Mouse (Mus musculus): ENCODE results near the gene Cfdp1. TPM values are rescaled to one million over a fixed set of nuclear protein-coding genes. Genes with fewer than 3 reads are reported as not detected.
A peak's percentile ranks its signal among the peaks of the same experiment; 100 is the strongest.
"Not testable (repeated sequence)": the region's sequence is repeated elsewhere in the genome, so short reads cannot be mapped to it uniquely, and the experiment has no call there.

The Cfdp1 gene
- polyA plus RNA-seq, 1 experiment from 2014 or later: 187 TPM

- Histone ChIP-seq H3K4me2 (replicated peaks) (no peak overlapping the region), H3K9me3 (no peaks in the 10 kb centered on the region), H3K4me3 (replicated peaks) (no peak overlapping the region), H3K27ac (no peak overlapping the region), H3K4me1 (replicated peaks) (no peaks in the 10 kb centered on the region), H3K9ac (no peak overlapping the region), H3K27me3 (replicated peaks) (no peaks in the 10 kb centered on the region), H3K36me3 (no peaks in the 10 kb centered on the region)
- no peak for ATAC-seq
- 72% methylated on average over 9 of the region's 9 CpGs for WGBS
Measured at GRCm38 (mm10) chr8:111877711-111878110, 23.6 kb upstream of the Cfdp1 start.

- WGBS: under 1% methylated on average over 53 of the region's 53 CpGs
- Histone ChIP-seq H3K9ac (peak within 1 kb of the TSS; percentile 82), H3K9me3 (no peaks in the 10 kb centered on the region)
Measured at GRCm38 (mm10) chr8:111876355-111876948, 22.4 kb upstream of the Cfdp1 start, which contains the start of gene Tmem170. TSS of gene Tmem170 (minus strand) at chr8:111876750.

GRCm38 (mm10) chr8:111875758-111876157, 21.7 kb upstream of the Cfdp1 start:
- no peaks in the 10 kb centered on the region for H3K4me1 ChIP-seq (replicated peaks)
- ATAC-seq: peak; percentile 27
- WGBS: 14% methylated on average over 9 of the region's 9 CpGs
- H3K9ac ChIP-seq: peak overlapping the region; percentile 82
- H3K36me3 ChIP-seq: no peaks in the 10 kb centered on the region
- H3K27ac ChIP-seq: peak overlapping the region; percentile 81
- H3K9me3 ChIP-seq: no peaks in the 10 kb centered on the region
- no peaks in the 10 kb centered on the region for H3K27me3 ChIP-seq (replicated peaks)
- H3K4me3 ChIP-seq (replicated peaks): peak overlapping the region; percentile 83
- H3K4me2 ChIP-seq (replicated peaks): peak overlapping the region; percentile 78

More at GRCm38 (mm10) chr8:111876355-111876948, 22.4 kb upstream of the Cfdp1 start, which contains the start of gene Tmem170:
- H3K27me3 ChIP-seq (replicated peaks): no peaks in the 10 kb centered on the region
- peak; percentile 99 for ATAC-seq
- H3K4me3 ChIP-seq (replicated peaks): peak within 1 kb of the TSS; percentile 83
- H3K4me2 ChIP-seq (replicated peaks): peak within 1 kb of the TSS; percentile 78
- H3K27ac ChIP-seq: peak within 1 kb of the TSS; percentile 81
- no peaks in the 10 kb centered on the region for H3K4me1 ChIP-seq (replicated peaks)
- no peaks in the 10 kb centered on the region for H3K36me3 ChIP-seq

DNA sequence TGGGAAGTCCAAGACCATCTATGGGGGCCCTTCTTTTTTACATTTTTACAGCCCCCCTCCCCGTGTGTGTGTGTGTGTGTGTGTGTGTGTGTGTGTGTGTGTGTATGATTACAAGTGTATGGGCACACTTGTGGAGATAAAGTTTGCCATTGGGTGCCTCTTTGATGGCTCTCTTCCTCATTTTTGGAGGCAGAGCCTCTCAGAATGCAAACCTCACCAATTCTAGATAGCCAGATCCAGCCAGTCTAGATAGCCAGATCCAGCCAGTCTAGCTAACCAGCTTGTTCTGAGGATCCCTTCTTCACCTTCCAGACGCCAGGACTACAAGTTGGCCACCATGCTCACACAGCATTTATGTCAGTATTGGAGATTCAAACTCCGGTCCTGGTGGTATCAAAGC, 17.2 kb upstream of the Cfdp1 start:
- no peak overlapping the region for H3K27ac ChIP-seq
- no peaks in the 10 kb centered on the region for H3K9me3 ChIP-seq
- no peak overlapping the region for H3K4me3 ChIP-seq (replicated peaks)
- H3K4me2 ChIP-seq (replicated peaks): no peak overlapping the region
- no peaks in the 10 kb centered on the region for H3K4me1 ChIP-seq (replicated peaks)
- H3K36me3 ChIP-seq: no peaks in the 10 kb centered on the region
- H3K27me3 ChIP-seq (replicated peaks): no peaks in the 10 kb centered on the region
- no peak overlapping the region for H3K9ac ChIP-seq
- ATAC-seq: no peak
- WGBS: 89% methylated on average over 3 of the region's 3 CpGs

- no peak for ATAC-seq
- H3K27me3 ChIP-seq (replicated peaks): no peaks in the 10 kb centered on the region
- H3K4me1 ChIP-seq (replicated peaks): no peaks in the 10 kb centered on the region
- H3K36me3 ChIP-seq: no peaks in the 10 kb centered on the region
- no peaks in the 10 kb centered on the region for H3K9me3 ChIP-seq
- H3K4me2 ChIP-seq (replicated peaks): no peak overlapping the region
- no peak overlapping the region for H3K4me3 ChIP-seq (replicated peaks)
- WGBS: 89% methylated on average over 3 of the region's 3 CpGs
- no peak overlapping the region for H3K27ac ChIP-seq
- H3K9ac ChIP-seq: no peak overlapping the region
Measured at GRCm38 (mm10) chr8:111870379-111870778, 16.3 kb upstream of the Cfdp1 start.

DNA sequence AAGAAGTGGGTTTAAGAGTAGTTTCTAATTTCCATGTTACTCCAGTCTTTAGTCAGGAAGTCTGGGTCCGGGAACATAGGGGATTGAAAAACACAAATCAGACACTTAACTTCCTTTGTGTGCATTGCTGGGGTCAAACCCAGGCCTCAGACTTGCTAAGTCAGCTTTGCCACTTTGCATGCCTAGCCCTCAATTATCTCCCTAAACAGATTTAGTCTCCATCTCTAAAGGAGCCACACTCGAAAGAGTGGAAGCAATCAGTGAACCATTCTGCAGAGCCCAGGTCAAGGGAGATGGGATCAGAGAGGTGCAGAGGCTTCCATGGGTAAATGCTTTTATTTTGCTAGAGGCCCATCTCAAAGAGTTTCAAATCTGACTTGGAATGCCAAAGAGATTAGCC, 14.6 kb upstream of the Cfdp1 start:
- Histone ChIP-seq H3K27ac (no peak overlapping the region), H3K4me3 (replicated peaks) (no peak overlapping the region), H3K9me3 (no peaks in the 10 kb centered on the region), H3K4me2 (replicated peaks) (no peak overlapping the region), H3K27me3 (replicated peaks) (no peaks in the 10 kb centered on the region), H3K4me1 (replicated peaks) (no peaks in the 10 kb centered on the region), H3K36me3 (no peaks in the 10 kb centered on the region), H3K9ac (no peak overlapping the region)
- 55% methylated on average over 2 of the region's 2 CpGs for WGBS
- ATAC-seq: no peak

DNA sequence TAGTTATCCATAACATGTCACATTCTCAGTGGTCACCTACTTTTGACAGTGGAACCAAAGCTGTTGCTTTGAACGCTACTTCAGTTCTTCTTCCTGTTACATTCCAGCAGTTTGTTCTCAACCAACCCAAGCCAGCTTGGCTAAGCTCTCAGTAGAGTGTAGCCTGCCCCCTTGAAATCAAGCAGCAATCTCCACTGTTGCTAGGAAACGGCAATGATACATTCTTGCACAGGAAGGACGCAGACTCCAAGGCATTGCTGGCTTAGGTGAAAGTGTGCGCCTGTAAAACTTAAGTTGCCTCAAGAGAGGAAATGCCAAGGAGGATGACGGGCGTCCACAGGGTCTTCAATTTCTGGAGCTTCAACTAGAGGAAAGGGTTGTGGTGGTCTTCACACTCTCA, 11.8 kb upstream of the Cfdp1 start:
- Histone ChIP-seq H3K27ac (no peak overlapping the region), H3K4me2 (replicated peaks) (no peak overlapping the region), H3K9me3 (no peaks in the 10 kb centered on the region), H3K9ac (no peak overlapping the region), H3K4me3 (replicated peaks) (no peak overlapping the region), H3K27me3 (replicated peaks) (no peaks in the 10 kb centered on the region), H3K36me3 (no peaks in the 10 kb centered on the region), H3K4me1 (replicated peaks) (no peaks in the 10 kb centered on the region)
- no peak for ATAC-seq
- WGBS: 78% methylated on average over 6 of the region's 6 CpGs

DNA sequence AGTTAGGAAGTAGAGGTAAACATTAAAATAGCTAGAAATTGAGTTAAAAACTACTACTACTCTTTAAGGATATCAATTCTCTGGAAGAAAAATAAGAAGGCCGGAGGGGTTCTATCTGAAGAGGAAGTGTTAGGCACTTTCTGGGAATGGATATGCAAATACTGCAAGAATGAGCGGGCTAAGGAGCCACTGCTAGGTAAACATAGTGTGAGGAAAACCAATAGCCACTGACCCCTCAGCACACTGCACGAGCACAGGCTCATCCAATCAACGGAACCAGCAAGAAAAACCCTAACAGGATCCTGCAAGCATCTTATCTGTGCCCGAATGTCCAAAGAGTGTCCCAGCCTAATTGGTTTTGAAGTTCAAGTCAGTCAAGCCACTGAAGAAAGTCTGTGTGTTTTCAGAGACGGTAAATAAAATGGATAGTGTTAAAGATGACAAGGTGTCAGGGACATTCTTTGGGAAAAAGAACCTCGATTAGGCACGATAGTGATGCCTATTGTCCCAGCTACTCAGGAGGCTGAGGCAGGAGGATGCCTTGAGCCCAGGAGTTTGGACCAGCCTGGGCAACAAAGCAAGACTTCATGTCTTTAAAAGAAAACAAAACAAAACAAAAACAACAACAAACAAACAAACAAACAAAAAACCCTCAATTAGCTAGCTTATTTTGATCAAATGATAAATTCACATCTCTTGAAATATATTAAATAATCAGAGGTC, 11.2 kb upstream of the Cfdp1 start:
- Histone ChIP-seq H3K4me3 (replicated peaks) (no peak overlapping the region), H3K36me3 (no peaks in the 10 kb centered on the region), H3K9me3 (no peaks in the 10 kb centered on the region), H3K27ac (no peak overlapping the region), H3K4me2 (replicated peaks) (no peak overlapping the region), H3K9ac (no peak overlapping the region), H3K4me1 (replicated peaks) (no peaks in the 10 kb centered on the region), H3K27me3 (replicated peaks) (no peaks in the 10 kb centered on the region)
- WGBS: 73% methylated on average over 8 of the region's 8 CpGs
- peak; percentile 85 for ATAC-seq

DNA sequence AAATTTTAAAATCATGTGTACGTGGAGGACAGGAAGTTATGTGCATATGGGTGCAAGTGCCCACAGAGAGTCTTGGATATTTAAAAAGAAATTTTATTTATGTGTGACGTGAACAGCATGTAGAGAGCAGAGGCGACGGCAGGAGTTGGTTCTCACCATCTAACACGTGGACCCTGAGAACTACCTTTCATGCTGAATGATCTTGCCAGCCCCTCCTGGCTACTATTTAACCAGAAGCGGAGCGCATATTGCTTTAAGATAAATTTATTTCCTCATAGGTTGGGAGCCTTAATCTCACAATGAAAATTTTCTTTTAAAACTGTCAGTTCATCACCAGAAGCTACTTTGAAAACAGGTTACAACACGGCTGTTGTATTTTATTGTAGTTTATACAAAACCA, 10.6 kb upstream of the Cfdp1 start:
- no peak overlapping the region for H3K4me3 ChIP-seq (replicated peaks)
- no peaks in the 10 kb centered on the region for H3K4me1 ChIP-seq (replicated peaks)
- H3K36me3 ChIP-seq: no peaks in the 10 kb centered on the region
- H3K4me2 ChIP-seq (replicated peaks): no peak overlapping the region
- peak; percentile 65 for ATAC-seq
- no peak overlapping the region for H3K9ac ChIP-seq
- H3K27me3 ChIP-seq (replicated peaks): no peaks in the 10 kb centered on the region
- H3K9me3 ChIP-seq: no peaks in the 10 kb centered on the region
- WGBS: 69% methylated on average over 8 of the region's 8 CpGs
- no peak overlapping the region for H3K27ac ChIP-seq

DNA sequence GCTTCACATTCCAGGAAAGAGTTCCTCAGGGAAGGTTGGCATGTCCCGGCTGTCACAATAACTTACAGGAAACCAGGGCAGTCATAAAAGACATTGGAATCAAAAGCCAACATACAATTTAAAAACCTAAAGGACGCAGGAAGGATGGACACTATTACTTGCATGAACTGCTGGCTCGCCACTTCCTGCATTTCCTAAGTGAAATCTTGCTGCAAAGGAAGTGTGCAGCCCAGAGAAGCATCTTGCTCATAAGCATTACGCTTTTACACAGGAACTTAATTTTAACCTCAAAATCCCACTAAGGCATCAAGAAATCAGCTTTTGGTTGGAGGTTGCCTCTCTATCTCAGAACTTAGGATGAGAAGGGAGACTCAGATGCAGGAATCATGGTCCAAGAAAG, 9.2 kb upstream of the Cfdp1 start:
- Histone ChIP-seq H3K4me1 (replicated peaks) (no peaks in the 10 kb centered on the region), H3K9me3 (no peaks in the 10 kb centered on the region), H3K27ac (no peak overlapping the region), H3K4me3 (replicated peaks) (no peak overlapping the region), H3K27me3 (replicated peaks) (no peaks in the 10 kb centered on the region), H3K9ac (no peak overlapping the region), H3K4me2 (replicated peaks) (no peak overlapping the region), H3K36me3 (no peaks in the 10 kb centered on the region)
- ATAC-seq: no peak
- 87% methylated on average over 4 of the region's 4 CpGs for WGBS

DNA sequence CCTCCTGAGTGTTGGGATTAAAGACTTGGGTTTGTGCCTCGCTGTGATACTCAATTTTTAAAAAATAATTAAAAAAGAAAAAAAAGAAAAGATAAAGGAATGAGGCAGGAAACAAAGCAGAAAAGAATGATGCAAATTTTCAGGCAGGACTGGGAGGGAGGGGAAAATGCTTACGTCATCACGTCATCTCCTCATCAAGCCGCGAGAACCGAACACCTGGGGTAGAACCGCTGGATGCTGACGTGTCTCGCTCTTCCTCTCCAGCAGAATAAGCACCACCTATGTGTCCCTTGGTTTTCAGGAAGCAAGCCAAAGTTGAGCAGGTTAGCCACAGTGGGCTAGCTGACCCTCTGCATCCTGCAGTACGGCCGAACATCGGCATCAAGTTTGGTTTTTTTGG, 1.9 kb upstream of the Cfdp1 start:
- 89% methylated on average over 12 of the region's 12 CpGs for WGBS
- Histone ChIP-seq H3K36me3 (no peaks in the 10 kb centered on the region), H3K27ac (no peak overlapping the region), H3K9ac (no peak overlapping the region), H3K4me3 (replicated peaks) (no peak overlapping the region), H3K9me3 (no peaks in the 10 kb centered on the region), H3K27me3 (replicated peaks) (no peaks in the 10 kb centered on the region), H3K4me1 (replicated peaks) (peaks cover 8% of the 10 kb centered on the region; the same call in 1 of the 2 replicates), H3K4me2 (replicated peaks) (no peak overlapping the region)
- no peak for ATAC-seq

DNA sequence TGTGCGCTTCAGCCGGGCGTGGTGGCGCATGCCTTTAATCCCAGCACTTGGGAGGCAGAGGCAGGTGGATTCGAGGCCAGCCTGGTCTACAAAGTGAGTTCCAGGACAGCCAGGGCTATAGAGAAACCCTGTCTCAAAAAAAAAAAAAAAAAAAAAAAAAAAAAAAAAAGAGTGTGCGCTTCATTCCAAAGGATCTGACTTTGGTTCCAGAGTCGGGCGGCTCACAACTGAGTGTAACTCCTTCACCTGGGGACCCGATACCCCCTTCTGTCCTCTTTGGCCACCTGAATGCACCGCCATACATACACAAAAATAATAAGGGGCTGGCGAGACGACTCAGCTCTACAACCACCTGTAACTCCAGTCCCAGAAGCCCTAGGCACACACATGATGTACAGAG, 872 bp downstream of the Cfdp1 start:
- WGBS: 53% methylated on average over 12 of the region's 12 CpGs
- H3K36me3 ChIP-seq: not testable (repeated sequence)

GRCm38 (mm10) chr8:111846746-111847145, 7.3 kb downstream of the Cfdp1 start:
- ATAC-seq: no peak
- Histone ChIP-seq H3K27ac (no peak overlapping the region), H3K9ac (no peak overlapping the region), H3K4me3 (replicated peaks) (no peak overlapping the region), H3K36me3 (peaks cover 9% of the 10 kb centered on the region; the same call in 1 of the 2 replicates), H3K27me3 (replicated peaks) (no peaks in the 10 kb centered on the region), H3K4me1 (replicated peaks) (no peaks in the 10 kb centered on the region), H3K9me3 (no peaks in the 10 kb centered on the region), H3K4me2 (replicated peaks) (no peak overlapping the region)
- WGBS: 88% methylated on average over 6 of the region's 6 CpGs

More for the DNA sequence above, 872 bp downstream of the Cfdp1 start:
- not testable (repeated sequence) for ATAC-seq; H3K9me3 ChIP-seq; H3K4me1 ChIP-seq (replicated peaks); H3K27me3 ChIP-seq (replicated peaks); H3K27ac ChIP-seq
- H3K9ac ChIP-seq: peak overlapping the region; percentile 83
- H3K4me2 ChIP-seq (replicated peaks): peak overlapping the region; percentile 77
- peak overlapping the region; percentile 76 for H3K4me3 ChIP-seq (replicated peaks)
